Mouse (Mus musculus) lung, embryonic 14.5 days (tissue): ENCODE measurements around the gene Omg. TPM values are rescaled to one million over a fixed set of nuclear protein-coding genes. Genes with fewer than 3 reads are reported as not detected.

Experiments used
- ATAC-seq: fragments of 200-750 bp; cut with Nextera tagmentation; 2 replicates; pipeline ENCODE4 v1.8.0; 2017; ENCODE audit warnings: mild to moderate bottlenecking, moderate TSS enrichment, moderate library complexity; ENCODE audit not compliant: insufficient read depth
- DNase-seq: peaks from one replicate; pipeline ENCODE4 v3.0.0-alpha.2; 2015
- H3K27ac ChIP-seq: fragments of 300-500 bp; sonication (generic); 2 replicates; pipeline ENCODE4 v1.5.1; 2014; ENCODE audit warnings: low read depth, mild to moderate bottlenecking, moderate library complexity
- H3K27me3 ChIP-seq: fragments of 300-500 bp; sonication (generic); 2 replicates; pipeline ENCODE4 v1.6.1; 2014; ENCODE audit warnings: low read length, control low read depth; ENCODE audit not compliant: insufficient read depth
- H3K36me3 ChIP-seq: fragments of 300-500 bp; sonication (generic); 2 replicates; pipeline ENCODE4 v1.6.1; 2014; ENCODE audit warnings: control low read depth; ENCODE audit not compliant: insufficient read depth
- H3K4me1 ChIP-seq: fragments of 300-500 bp; sonication (generic); 2 replicates; pipeline ENCODE4 v1.6.1; 2014; ENCODE audit warnings: antibody characterized with exemption, control low read depth; ENCODE audit not compliant: insufficient read depth
- H3K4me2 ChIP-seq: fragments of 300-500 bp; sonication (generic); 2 replicates; pipeline ENCODE4 v1.6.1; 2014; ENCODE audit warnings: mild to moderate bottlenecking
- H3K4me3 ChIP-seq: fragments of 300-500 bp; sonication (generic); 2 replicates; pipeline ENCODE4 v1.5.1; 2014; ENCODE audit warnings: low read depth, low read length
- H3K9ac ChIP-seq: fragments of 300-500 bp; sonication (generic); 2 replicates; pipeline ENCODE4 v1.6.1; 2014
- H3K9me3 ChIP-seq: fragments of 300-500 bp; sonication (generic); 2 replicates; pipeline ENCODE4 v1.6.1; 2016; ENCODE audit warnings: low read depth, low read length, control low read depth
- CTCF ChIP-seq: IDR thresholded peaks from 2 replicates; pipeline ENCODE4 v1.5.1; 2016; ENCODE audit warnings: antibody characterized with exemption, low read depth
- WGBS: fragments of 180-500 bp; shearing (Covaris S2); extraction: QIAGEN DNeasy Blood & Tissue Kit; methylation state at CpG from one replicate; pipeline ENCODE4 v1.1.7; 2014; 5-methylcytosine and 5-hydroxymethylcytosine counted together
- polyA plus RNA-seq: library from polyadenylated mRNA; unstranded; fragments of >200 nt; fragmentation: Nextera tagmentation; extraction: Ambion mirVana; gene quantifications from 2 replicates; pipeline ENCODE4 v1.2.1, GENCODE M21; 2014

Gene Omg
- polyA plus RNA-seq, 1 experiment from 2014 or later: 0.37 TPM

DNA sequence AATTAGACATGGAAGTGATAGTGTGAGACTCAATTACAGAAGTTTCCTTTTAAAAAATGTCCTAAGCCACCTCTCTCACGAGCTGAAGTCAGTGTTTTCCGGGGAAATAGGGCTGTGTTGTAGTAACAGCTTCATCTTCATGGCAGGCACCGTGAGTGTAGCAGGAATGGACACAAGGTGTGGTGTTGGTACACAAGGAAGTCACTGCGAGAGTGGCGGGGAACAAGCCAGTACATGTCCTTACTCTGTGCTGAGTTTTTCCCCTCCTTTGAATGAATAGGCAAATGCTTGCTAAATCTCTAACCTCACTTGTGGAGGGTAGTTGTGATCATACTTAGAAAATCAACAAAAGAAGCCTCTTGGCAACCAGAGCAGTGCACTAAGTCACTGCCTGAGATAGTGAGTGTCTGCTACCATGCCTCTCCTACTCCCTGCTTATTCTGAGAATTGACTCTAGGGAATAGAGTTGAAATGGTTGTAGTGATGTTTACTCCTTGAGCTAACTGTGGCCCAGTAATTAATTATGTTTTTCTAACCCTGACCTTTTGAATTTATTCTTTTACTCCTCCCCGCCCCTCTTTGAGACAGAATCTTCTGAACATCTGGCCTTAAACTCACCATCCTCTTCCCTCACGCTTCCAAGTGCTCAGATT, 19.9 kb downstream of the Omg start:
- no peak for DNase-seq
- 76% methylated on average over 7 of the region's 7 CpGs for WGBS
- Histone ChIP-seq H3K4me2 (no peak overlapping the region), H3K27ac (no peak overlapping the region), H3K9me3 (no peaks in the 10 kb centered on the region), H3K9ac (no peak overlapping the region), H3K36me3 (peaks cover 27% of the 10 kb centered on the region; the same call in 1 of the 2 replicates), H3K4me1 (no peaks in the 10 kb centered on the region), H3K27me3 (no peaks in the 10 kb centered on the region), H3K4me3 (no peak overlapping the region)
- TF ChIP-seq CTCF: no peak
- ATAC-seq: no peak

DNA sequence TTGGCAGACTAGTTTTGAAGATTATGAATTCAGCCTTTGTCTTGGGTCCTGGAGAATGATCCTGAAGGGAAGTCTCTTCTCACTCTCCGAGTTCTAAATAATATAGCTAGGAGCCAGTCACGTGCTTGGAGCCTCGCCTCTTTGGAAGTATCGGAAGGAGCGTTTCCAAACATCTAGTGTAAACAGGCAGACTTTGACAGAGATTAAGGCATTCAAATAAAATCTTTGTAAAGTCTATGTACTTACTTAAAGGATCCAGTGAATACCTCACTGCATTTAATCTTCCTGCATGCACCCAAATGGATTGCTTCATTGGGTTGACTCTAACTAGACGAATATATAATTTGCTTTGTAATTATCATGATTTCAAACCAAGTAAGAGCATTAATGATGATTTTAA, 20.5 kb downstream of the Omg start:
- Histone ChIP-seq H3K4me3 (no peak overlapping the region), H3K27me3 (no peaks in the 10 kb centered on the region), H3K4me1 (no peaks in the 10 kb centered on the region), H3K27ac (no peak overlapping the region), H3K9me3 (no peaks in the 10 kb centered on the region), H3K36me3 (peaks cover 32% of the 10 kb centered on the region), H3K9ac (no peak overlapping the region), H3K4me2 (no peak overlapping the region)
- WGBS: 70% methylated on average over 6 of the region's 6 CpGs
- TF ChIP-seq CTCF: no peak
- ATAC-seq (no peak), DNase-seq (no peak)

DNA sequence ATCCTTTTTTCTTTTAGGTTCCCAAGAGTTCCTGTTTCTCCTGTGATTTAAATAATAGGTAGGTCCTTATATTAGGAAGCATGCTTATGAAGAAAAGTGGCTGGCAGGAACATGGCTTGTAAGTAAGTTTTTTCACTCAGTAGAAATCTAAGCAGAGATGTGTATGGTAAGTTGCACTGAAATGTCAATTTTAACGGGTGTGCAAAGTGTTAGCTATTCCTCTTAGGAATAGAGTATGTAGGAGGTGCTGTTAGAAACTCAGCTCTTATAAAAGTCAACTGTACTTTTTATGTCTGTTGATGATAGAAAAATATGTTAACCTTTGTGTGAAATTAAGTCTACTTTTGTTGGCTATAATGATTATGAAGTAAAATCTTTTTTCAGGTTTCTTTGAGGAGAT, 35.8 kb downstream of the Omg start:
- no peaks in the 10 kb centered on the region for H3K4me1 ChIP-seq
- ATAC-seq (no peak), DNase-seq (no peak)
- H3K27me3 ChIP-seq: no peaks in the 10 kb centered on the region
- peaks cover 51% of the 10 kb centered on the region for H3K36me3 ChIP-seq
- WGBS: 61% methylated on average over 1 of the region's 1 CpGs
- TF ChIP-seq CTCF: no peak
- H3K9me3 ChIP-seq: no peaks in the 10 kb centered on the region
- H3K27ac ChIP-seq: no peak overlapping the region
- H3K9ac ChIP-seq: no peak overlapping the region
- H3K4me2 ChIP-seq: no peak overlapping the region
- no peak overlapping the region for H3K4me3 ChIP-seq

DNA sequence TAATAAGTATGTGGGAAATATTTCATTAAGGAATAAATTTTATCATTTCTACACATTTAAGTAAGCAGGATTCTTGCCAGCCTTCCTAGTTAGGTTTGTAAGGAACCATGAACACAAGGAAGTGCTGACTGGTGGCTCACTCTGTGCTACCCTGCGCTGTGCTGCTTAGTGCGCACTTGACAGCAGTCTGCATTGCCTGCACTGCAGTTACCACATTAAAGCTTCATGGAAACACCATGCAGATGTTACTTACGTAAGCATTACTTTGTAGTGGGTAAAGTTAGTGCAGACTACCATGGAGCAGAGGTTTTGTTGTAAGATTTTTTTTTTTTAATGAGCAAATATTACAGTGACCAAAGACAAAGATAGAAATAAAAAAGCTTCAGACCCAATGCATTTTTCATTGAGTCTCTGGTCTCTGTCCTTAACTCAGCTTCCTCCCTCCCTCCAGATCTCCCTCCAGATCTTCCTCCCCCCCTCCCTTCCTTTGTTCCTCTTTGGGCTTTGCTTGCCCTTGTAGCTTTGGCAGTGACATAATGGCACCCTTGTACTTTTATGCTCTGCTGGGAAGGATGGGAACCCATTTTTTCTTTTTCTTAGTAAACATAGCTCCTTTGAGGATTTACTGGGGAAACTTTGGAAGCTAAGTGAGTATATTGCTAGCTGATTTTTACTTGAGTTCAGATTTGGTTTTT, 43.0 kb downstream of the Omg start:
- H3K9ac ChIP-seq: no peak overlapping the region
- no peak for TF ChIP-seq CTCF
- WGBS: 91% methylated on average over 3 of the region's 3 CpGs
- H3K4me2 ChIP-seq: no peak overlapping the region
- no peak overlapping the region for H3K27ac ChIP-seq
- no peaks in the 10 kb centered on the region for H3K9me3 ChIP-seq
- no peak for ATAC-seq
- no peaks in the 10 kb centered on the region for H3K4me1 ChIP-seq
- no peaks in the 10 kb centered on the region for H3K27me3 ChIP-seq
- no peak overlapping the region for H3K4me3 ChIP-seq
- DNase-seq: no peak
- peaks cover 59% of the 10 kb centered on the region for H3K36me3 ChIP-seq

DNA sequence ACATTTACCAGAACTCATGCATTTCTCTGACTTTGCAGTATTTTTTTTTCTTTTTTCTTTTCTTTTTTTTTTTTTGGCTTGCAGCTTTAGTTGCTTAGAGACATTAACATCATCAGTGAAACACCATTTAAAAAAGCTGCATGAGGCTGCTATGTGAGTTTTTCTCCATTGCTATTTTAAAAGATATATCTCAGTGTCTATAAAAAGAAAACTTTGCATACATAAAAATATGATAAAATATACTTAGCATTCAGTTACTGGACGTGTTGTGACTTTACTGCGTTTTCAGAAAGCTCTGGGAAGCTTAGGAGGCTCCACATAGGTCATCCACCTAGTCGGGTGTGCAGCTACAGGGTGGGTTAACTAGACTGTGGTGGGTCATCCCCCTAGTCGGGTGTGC, 44.0 kb downstream of the Omg start:
- Histone ChIP-seq H3K9me3 (no peaks in the 10 kb centered on the region), H3K27me3 (no peaks in the 10 kb centered on the region), H3K4me3 (no peak overlapping the region), H3K4me2 (no peak overlapping the region), H3K4me1 (no peaks in the 10 kb centered on the region), H3K9ac (no peak overlapping the region), H3K27ac (no peak overlapping the region), H3K36me3 (peaks cover 63% of the 10 kb centered on the region)
- no peak for TF ChIP-seq CTCF
- DNase-seq: no peak
- WGBS: 84% methylated on average over 4 of the region's 4 CpGs
- no peak for ATAC-seq

DNA sequence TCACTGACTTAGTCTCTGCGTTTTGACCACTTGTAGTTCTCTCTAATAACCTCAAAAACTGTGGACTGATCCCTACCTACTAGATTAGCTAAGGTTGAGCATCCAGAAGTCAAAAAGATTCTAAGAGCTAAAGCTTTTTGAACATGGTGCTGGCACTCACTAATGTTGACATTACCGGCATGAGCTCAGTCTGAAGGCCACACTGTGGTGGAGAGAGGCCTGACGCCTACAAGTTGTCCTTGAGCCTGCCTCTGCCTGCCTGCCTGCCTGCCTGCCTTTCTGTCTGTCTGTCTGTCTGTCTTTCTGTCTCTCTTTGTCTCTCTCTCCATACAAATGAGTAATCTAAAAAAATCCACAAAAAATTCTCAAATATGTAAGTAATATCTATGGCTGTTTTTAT, 46.0 kb downstream of the Omg start:
- Histone ChIP-seq H3K36me3 (peaks cover 66% of the 10 kb centered on the region), H3K4me2 (no peak overlapping the region), H3K27ac (no peak overlapping the region), H3K9me3 (no peaks in the 10 kb centered on the region), H3K27me3 (no peaks in the 10 kb centered on the region), H3K4me1 (no peaks in the 10 kb centered on the region), H3K4me3 (no peak overlapping the region), H3K9ac (no peak overlapping the region)
- ATAC-seq: no peak
- no peak for TF ChIP-seq CTCF
- 80% methylated on average over 3 of the region's 3 CpGs for WGBS
- DNase-seq: no peak

DNA sequence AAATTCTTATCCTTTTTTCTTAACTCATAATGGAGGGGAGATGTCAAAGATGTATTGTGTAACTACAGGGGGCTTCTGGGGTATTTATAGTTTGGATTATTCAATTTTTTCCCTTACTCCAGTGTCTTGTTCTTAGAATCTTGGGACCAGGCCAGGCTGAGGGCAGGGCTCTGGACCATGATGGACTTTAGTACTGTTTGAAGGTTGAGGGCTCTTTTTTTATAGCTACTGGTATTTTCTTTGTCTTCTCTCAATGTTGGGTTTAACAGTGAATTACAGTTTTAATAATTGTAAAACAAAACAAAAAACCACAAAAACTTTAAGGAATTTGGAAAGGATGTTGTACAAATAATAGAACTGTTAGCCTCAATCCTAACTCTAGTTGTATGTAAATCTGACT, 50.9 kb downstream of the Omg start:
- no peaks in the 10 kb centered on the region for H3K27me3 ChIP-seq
- TF ChIP-seq CTCF: no peak
- no peak overlapping the region for H3K27ac ChIP-seq
- no peak overlapping the region for H3K4me2 ChIP-seq
- ATAC-seq: no peak
- no peak overlapping the region for H3K9ac ChIP-seq
- no peaks in the 10 kb centered on the region for H3K9me3 ChIP-seq
- H3K36me3 ChIP-seq: peaks cover 62% of the 10 kb centered on the region
- no peaks in the 10 kb centered on the region for H3K4me1 ChIP-seq
- H3K4me3 ChIP-seq: no peak overlapping the region
- no peak for DNase-seq

Other genes with a start within 250 kb of the Omg start
- gene Wsb1, start 249.4 kb downstream of the Omg start, polyA plus RNA-seq: 266 and 274 TPM in 2 replicates
- not detected in 2 replicates for gene Gm9964, start 207.2 kb downstream of the Omg start, polyA plus RNA-seq
- 10.2 and 12.6 TPM in 2 replicates for gene Nf1, start 164.4 kb downstream of the Omg start, polyA plus RNA-seq
- gene Evi2b, start 19.7 kb upstream of the Omg start, polyA plus RNA-seq: 0.53 and 0.88 TPM in 2 replicates
- 1.3 and 1.4 TPM in 2 replicates for gene Evi2, start 26.5 kb upstream of the Omg start, polyA plus RNA-seq
- gene Evi2a, start 26.5 kb upstream of the Omg start, polyA plus RNA-seq: 2.8 and 3.4 TPM in 2 replicates
- 2.3 and 2.6 TPM in 2 replicates for gene Rab11fip4, start 87.1 kb upstream of the Omg start, polyA plus RNA-seq